Mouse (Mus musculus): ENCODE results near the gene Fam92b. TPM values are rescaled to one million over a fixed set of nuclear protein-coding genes. Genes with fewer than 3 reads are reported as not detected.

Gene Fam92b
- polyA plus RNA-seq, 1 experiment from 2014 or later = 1.5 TPM

GRCm38 (mm10) chr8:120118162-120118561 is 59.1 kb downstream of the Fam92b start:
- H3K4me2 ChIP-seq (ENCODE audit: low read depth, low read length) = no peak overlapping the region
- peaks cover 15% of the 10 kb centered on the region for H3K27me3 ChIP-seq (ENCODE audit: control insufficient read depth, insufficient read depth, low read length)
- no peaks in the 10 kb centered on the region; the same call in 1 of the 2 replicates for H3K4me1 ChIP-seq (ENCODE audit: control insufficient read depth, insufficient read depth, low read length)
- no peak overlapping the region for H3K4me3 ChIP-seq (ENCODE audit: low read depth, low read length)
- WGBS = 89% methylated on average over 9 of the region's 9 CpGs
- no peaks in the 10 kb centered on the region for H3K36me3 ChIP-seq (replicated peaks; ENCODE audit: control insufficient read depth, insufficient read depth, low read depth, low read length)
- no peak overlapping the region for H3K9ac ChIP-seq (replicated peaks; ENCODE audit: low read length)
- DNase-seq (ENCODE audit: low spot score) (no peak), ATAC-seq (replicated peaks; ENCODE audit: insufficient number of reproducible peaks, low FRiP score, low TSS enrichment, low read depth) (no peak)
- no peaks in the 10 kb centered on the region for H3K9me3 ChIP-seq (replicated peaks; ENCODE audit: control insufficient read depth, low read length)
- no peak overlapping the region for H3K27ac ChIP-seq (replicated peaks; ENCODE audit: low read depth, low read length)

GRCm38 (mm10) chr8:120116600-120116999 is 60.7 kb downstream of the Fam92b start:
- no peak for ATAC-seq (replicated peaks; ENCODE audit: insufficient number of reproducible peaks, low FRiP score, low TSS enrichment, low read depth)

More at GRCm38 (mm10) chr8:120116600-120116999, 60.7 kb downstream of the Fam92b start:
- Histone ChIP-seq H3K27ac (replicated peaks; ENCODE audit: low read depth, low read length) (no peak overlapping the region), H3K9me3 (replicated peaks; ENCODE audit: control insufficient read depth, low read length) (no peaks in the 10 kb centered on the region), H3K4me2 (ENCODE audit: low read depth, low read length) (no peak overlapping the region), H3K9ac (replicated peaks; ENCODE audit: low read length) (no peak overlapping the region), H3K36me3 (replicated peaks; ENCODE audit: control insufficient read depth, insufficient read depth, low read depth, low read length) (no peaks in the 10 kb centered on the region), H3K4me3 (ENCODE audit: low read depth, low read length) (no peak overlapping the region), H3K4me1 (ENCODE audit: control insufficient read depth, insufficient read depth, low read length) (no peaks in the 10 kb centered on the region; the same call in 1 of the 2 replicates), H3K27me3 (ENCODE audit: control insufficient read depth, insufficient read depth, low read length) (peaks cover 15% of the 10 kb centered on the region)
- 77% methylated on average over 7 of the region's 7 CpGs for WGBS
- DNase-seq (ENCODE audit: low spot score) = no peak

Other genes starting within 250 kb of the Fam92b start
- 3.0 and 3.6 TPM in 2 replicates for gene Crispld2, start 185.0 kb downstream of the Fam92b start, polyA plus RNA-seq (2014; fragmentation: Nextera tagmentation; extraction: Ambion mirVana)
- 23.8 and 23.9 TPM in 2 replicates for gene Zdhhc7, start 76.0 kb downstream of the Fam92b start, polyA plus RNA-seq (2014; fragmentation: Nextera tagmentation; extraction: Ambion mirVana)
- 2.8 and 6.4 TPM in 2 replicates for gene 6430548M08Rik, start 63.3 kb downstream of the Fam92b start, polyA plus RNA-seq (2014; fragmentation: Nextera tagmentation; extraction: Ambion mirVana)
- 7.5 and 8.1 TPM in 2 replicates for gene Gse1, start 51.0 kb upstream of the Fam92b start, polyA plus RNA-seq (2014; fragmentation: Nextera tagmentation; extraction: Ambion mirVana)